Mouse (Mus musculus) thymus, adult 18-20 months (tissue): ENCODE measurements around the gene Cdca3.
A peak's percentile ranks its signal among the peaks of the same experiment; 100 is the strongest.

Experiments used
- DNase-seq, 2 experiments: peaks; one replicate each; pipeline ENCODE4 v3.0.0; 2022; ENCODE audit warnings: mixed read lengths in 2 of 2

Gene Cdca3

GRCm38 (mm10) chr6:124874348-124874747 is 45.0 kb downstream of the Cdca3 start:
- DNase-seq = peak in 1 of 2 experiments; percentile 8

DNA sequence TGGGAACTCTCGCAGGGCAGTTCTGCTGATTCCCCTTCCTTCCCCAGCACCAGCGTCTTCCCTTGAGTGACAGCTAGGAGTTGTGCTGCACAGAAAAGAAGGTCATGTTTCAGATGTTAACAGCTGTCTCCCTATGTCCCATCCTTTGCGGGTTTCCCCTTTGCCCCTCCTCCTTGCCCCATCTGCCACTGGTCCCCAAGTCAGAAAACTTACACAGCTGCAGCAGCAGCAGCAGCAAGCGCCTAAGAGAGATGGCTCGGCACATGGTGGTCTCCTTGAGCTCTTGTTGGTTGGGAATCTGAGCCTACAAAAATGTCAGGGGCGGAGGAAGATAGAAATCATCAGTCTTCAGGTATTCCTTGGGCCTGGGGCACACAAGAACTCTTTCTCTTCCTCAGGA is 50.0 kb downstream of the Cdca3 start:
- DNase-seq = peak; percentile 72 to 79

DNA sequence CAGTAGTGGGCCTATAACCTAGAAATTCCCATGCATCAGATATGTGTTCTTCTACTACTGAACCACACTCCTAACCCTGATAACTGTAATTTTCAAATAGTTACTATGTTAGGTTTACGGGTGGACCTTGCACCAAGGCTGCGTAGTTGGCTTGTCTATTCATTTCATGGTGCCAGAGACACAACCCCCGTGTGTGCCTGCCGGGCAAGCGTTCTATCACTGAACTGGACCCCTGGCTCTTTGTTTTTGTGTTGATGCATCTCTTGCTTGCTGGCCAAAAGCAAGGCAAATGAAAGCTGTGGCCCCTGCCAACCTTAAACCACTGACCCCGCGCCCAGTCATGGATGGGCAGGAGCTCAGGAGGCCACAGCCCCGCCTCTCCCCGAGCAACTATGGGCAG is 52.5 kb downstream of the Cdca3 start:
- DNase-seq = no peak
